Mouse (Mus musculus) hindbrain, postnatal 0 days (tissue): ENCODE results near the gene Sh3glb1. TPM values are rescaled to one million over a fixed set of nuclear protein-coding genes. Genes with fewer than 3 reads are reported as not detected.

Source experiments
- ATAC-seq: fragments of 200-750 bp; cut with Nextera tagmentation; 2 replicates; pipeline ENCODE4 v1.8.0; 2017; ENCODE audit warnings: mild to moderate bottlenecking, moderate TSS enrichment, moderate library complexity
- DNase-seq: peaks from one replicate; pipeline ENCODE4 v3.0.0-alpha.2; 2015; ENCODE audit warnings: low spot score
- H3K27ac ChIP-seq: fragments of 300-500 bp; sonication (generic); 2 replicates; pipeline ENCODE4 v1.5.1; 2014; ENCODE audit warnings: mild to moderate bottlenecking
- H3K27me3 ChIP-seq: fragments of 300-500 bp; sonication (generic); 2 replicates; pipeline ENCODE4 v1.6.1; 2014; ENCODE audit warnings: low read length, mixed read lengths; ENCODE audit not compliant: insufficient read depth
- H3K36me3 ChIP-seq: fragments of 300-500 bp; sonication (generic); 2 replicates; pipeline ENCODE4 v1.6.1; 2014; ENCODE audit warnings: low read length, mixed read lengths; ENCODE audit not compliant: insufficient read depth
- H3K4me1 ChIP-seq: fragments of 300-500 bp; sonication (generic); 2 replicates; pipeline ENCODE4 v1.6.1; 2014; ENCODE audit warnings: antibody characterized with exemption, low read length, mixed read lengths; ENCODE audit not compliant: insufficient read depth
- H3K4me2 ChIP-seq: fragments of 300-500 bp; sonication (generic); 2 replicates; pipeline ENCODE4 v1.6.1; 2014; ENCODE audit warnings: low read depth, mild to moderate bottlenecking, low read length, moderate library complexity, mixed read lengths
- H3K4me3 ChIP-seq: fragments of 300-500 bp; sonication (generic); 2 replicates; pipeline ENCODE4 v1.5.1; 2014; ENCODE audit warnings: low read length
- H3K9ac ChIP-seq: fragments of 300-500 bp; sonication (generic); replicated peaks from 2 replicates; pipeline ENCODE4 v1.6.1; 2014; ENCODE audit warnings: mild to moderate bottlenecking, low read length, moderate library complexity, mixed read lengths
- H3K9me3 ChIP-seq: fragments of 300-500 bp; sonication (generic); 2 replicates; pipeline ENCODE4 v1.6.1; 2016; ENCODE audit warnings: low read length, mixed read lengths
- CTCF ChIP-seq: IDR thresholded peaks from 2 replicates; pipeline ENCODE4 v1.5.1; 2016; ENCODE audit warnings: antibody characterized with exemption, control low read depth, low read depth
- whole genome bisulfite sequencing: fragments of 180-500 bp; shearing (Covaris S2); extraction: QIAGEN DNeasy Blood & Tissue Kit; methylation state at CpG from one replicate; pipeline ENCODE4 v1.1.7; 2014; 5-methylcytosine and 5-hydroxymethylcytosine counted together
- polyA plus RNA-seq: library from polyadenylated mRNA; unstranded; fragments of >200 nt; fragmentation: Nextera tagmentation; extraction: Ambion mirVana; gene quantifications from 2 replicates; pipeline ENCODE4 v1.2.1, GENCODE M21; 2015
- total RNA-seq: library from RNA; depleted of rRNA; stranded (reverse); fragments of >200 nt; gene quantifications from 2 replicates; pipeline ENCODE4 v1.2.3, GENCODE M21; 2014

Gene Sh3glb1
- total and polyA plus RNA-seq, 2 experiments from 2014 or later: 61.3 to 118 TPM

DNA sequence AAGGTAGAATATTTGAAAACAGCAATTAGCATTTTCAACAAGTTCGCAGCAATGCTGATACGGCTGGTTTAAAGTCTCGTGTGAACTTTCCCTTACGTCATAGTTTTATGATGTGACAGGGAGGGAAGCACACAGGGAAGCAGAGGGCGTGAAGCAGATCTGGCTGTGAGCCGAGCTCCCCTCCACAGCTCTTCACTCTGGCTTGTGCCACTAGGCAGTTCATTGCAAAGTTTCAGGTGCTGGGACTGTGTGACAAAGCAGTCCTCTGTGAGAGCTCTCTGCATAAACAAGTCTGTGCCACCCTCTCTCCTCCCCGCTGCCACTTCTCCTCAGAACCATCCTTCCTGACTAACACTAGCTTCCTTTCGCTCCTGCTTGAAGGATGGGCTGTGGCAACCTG lies 31.9 kb downstream of the Sh3glb1 start:
- Histone ChIP-seq H3K4me3 (no peak overlapping the region), H3K36me3 (peaks cover 11% of the 10 kb centered on the region; the same call in 1 of the 2 replicates), H3K4me1 (no peaks in the 10 kb centered on the region), H3K27me3 (no peaks in the 10 kb centered on the region), H3K27ac (no peak overlapping the region), H3K9me3 (no peaks in the 10 kb centered on the region), H3K9ac (no peak overlapping the region), H3K4me2 (no peak overlapping the region)
- no peak for DNase-seq
- TF ChIP-seq CTCF: no peak
- ATAC-seq: no peak
- WGBS: 72% methylated on average over 8 of the region's 8 CpGs

DNA sequence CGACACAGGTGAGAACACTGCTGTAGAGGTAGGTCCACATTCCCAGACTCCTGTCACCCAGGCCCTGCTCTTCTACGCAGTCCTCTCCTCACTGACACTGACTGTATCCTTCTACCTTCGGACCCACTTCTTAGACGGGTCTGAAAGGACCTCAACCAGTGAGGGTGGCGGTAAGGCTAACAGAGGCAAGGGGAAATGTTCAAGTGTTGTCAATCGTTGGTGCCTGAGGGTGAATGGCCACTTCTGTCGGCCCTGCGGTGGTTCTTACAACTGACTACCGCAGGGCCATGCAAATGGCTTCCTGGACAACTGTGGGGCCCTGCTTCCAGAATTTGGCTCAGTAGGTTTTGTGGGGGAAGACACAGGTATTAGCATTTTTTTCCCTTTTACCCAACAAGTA lies 32.5 kb downstream of the Sh3glb1 start:
- DNase-seq (no peak), ATAC-seq (no peak)
- no peak for TF ChIP-seq CTCF
- Histone ChIP-seq H3K27me3 (no peaks in the 10 kb centered on the region), H3K9me3 (no peaks in the 10 kb centered on the region), H3K9ac (no peak overlapping the region), H3K4me3 (no peak overlapping the region), H3K36me3 (peaks cover 5% of the 10 kb centered on the region; the same call in 1 of the 2 replicates), H3K4me1 (no peaks in the 10 kb centered on the region), H3K27ac (no peak overlapping the region), H3K4me2 (no peak overlapping the region)
- 86% methylated on average over 9 of the region's 9 CpGs for WGBS

DNA sequence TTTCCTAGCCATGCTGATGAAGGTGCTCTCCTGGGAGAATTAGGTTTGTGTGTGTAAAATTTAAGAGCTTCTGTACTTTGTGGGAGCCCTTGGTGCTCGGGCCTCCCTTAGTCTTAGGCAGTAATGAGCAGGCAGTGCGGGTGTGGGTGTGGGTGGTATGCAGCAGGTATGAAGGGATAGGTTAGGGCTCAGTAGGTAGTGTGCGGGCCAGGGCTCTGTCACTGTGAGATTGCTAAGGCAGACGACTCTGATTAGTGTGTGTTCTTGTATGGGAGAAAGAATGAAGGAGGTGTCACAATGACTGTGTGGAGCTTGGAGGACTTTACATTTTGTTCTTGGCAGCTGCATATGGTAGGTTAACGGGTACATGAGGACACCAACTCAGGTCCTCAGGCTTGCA lies 34.0 kb downstream of the Sh3glb1 start:
- 94% methylated on average over 5 of the region's 5 CpGs for WGBS
- no peak for TF ChIP-seq CTCF
- H3K9me3 ChIP-seq: no peaks in the 10 kb centered on the region

DNA sequence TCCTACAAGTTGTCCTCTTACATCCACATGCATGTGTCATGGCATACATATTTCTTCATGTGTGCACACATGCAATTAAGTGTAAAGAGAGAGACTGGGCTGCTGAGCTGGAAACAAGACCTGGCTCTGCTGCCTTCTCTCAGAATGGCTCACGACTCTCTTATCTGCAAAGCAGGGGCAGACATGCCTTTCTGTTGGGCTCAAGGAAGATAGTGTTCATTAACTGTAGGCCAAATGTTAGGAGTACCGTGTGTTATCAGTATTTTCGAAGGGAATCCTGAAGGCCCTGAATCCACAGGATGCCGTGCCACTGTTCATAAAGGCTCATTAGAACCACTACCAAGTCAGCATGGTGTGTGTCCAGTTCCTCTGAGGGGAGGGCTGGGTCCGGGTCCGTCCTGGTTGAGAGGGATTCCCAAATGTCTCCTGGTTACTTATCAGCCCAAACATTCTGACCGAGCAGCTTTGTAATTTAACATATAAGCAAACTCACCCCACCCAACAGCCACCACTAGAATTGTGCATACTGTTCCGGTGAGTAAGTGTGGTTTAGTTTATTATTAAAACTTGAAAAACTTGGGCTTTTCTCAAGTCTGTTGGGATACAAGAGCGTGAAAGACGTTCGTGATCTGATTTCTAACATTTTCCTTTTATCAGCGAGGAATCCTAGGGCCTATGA lies 36.9 kb downstream of the Sh3glb1 start:
- H3K9me3 ChIP-seq: no peaks in the 10 kb centered on the region
- no peak overlapping the region for H3K4me2 ChIP-seq
- no peak overlapping the region for H3K9ac ChIP-seq
- H3K4me1 ChIP-seq: no peaks in the 10 kb centered on the region
- WGBS: 94% methylated on average over 12 of the region's 12 CpGs
- H3K27me3 ChIP-seq: no peaks in the 10 kb centered on the region
- H3K4me3 ChIP-seq: no peak overlapping the region
- no peaks in the 10 kb centered on the region for H3K36me3 ChIP-seq
- no peak for DNase-seq
- no peak for ATAC-seq
- H3K27ac ChIP-seq: no peak overlapping the region
- no peak for TF ChIP-seq CTCF

More for the DNA sequence above, 34.0 kb downstream of the Sh3glb1 start:
- Histone ChIP-seq H3K4me3 (no peak overlapping the region), H3K4me1 (no peaks in the 10 kb centered on the region), H3K27me3 (no peaks in the 10 kb centered on the region), H3K36me3 (peaks cover 5% of the 10 kb centered on the region; the same call in 1 of the 2 replicates), H3K9ac (no peak overlapping the region), H3K4me2 (no peak overlapping the region), H3K27ac (no peak overlapping the region)
- DNase-seq (no peak), ATAC-seq (no peak; the same call in 1 of the 2 replicates)

DNA sequence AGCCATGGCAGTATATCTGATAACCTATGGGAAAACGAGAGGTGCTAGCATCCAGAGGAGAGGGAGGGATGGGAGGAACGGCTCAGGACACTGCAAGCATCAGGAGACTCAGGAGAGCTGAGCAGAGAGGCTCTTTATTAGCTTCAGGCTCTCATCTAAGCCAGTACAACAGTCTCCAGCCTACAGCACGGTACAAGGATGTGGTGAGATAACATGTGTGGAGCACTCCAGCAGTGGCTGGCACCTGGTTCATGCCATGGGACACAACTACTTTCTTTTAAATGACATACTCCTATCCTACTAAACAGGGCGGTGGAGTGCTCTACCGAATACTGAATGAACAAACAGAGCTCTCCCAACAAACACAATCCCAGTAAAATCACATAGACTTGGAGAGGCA lies 38.6 kb downstream of the Sh3glb1 start:
- Histone ChIP-seq H3K9ac (no peak overlapping the region), H3K36me3 (no peaks in the 10 kb centered on the region), H3K9me3 (no peaks in the 10 kb centered on the region), H3K27me3 (no peaks in the 10 kb centered on the region), H3K4me3 (no peak overlapping the region), H3K4me2 (no peak overlapping the region), H3K27ac (no peak overlapping the region), H3K4me1 (no peaks in the 10 kb centered on the region)
- no peak for TF ChIP-seq CTCF
- no peak for DNase-seq
- no peak for ATAC-seq
- WGBS: 88% methylated on average over 5 of the region's 5 CpGs

DNA sequence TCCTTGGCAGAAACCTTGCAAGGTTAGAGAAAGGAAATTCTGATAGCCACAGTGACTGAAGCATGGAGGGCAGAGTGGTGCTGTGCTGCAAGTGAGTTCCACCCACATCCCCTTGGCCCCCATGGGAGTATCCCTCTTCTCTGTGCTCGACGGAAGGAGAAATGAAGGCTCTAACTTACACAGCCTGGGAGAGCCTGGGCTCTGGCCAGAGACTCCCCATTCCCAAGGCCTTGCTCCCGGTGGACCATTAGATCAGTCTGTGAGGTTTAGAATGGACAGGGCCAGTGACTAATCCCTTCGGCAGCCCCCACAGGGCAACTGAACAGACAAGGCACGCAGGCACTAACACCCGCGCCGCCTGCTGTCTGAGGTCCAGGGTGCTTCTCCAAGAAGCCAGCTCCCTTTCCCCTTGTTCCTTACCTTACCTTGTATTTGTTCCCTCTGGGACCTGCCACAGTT lies 40.4 kb downstream of the Sh3glb1 start:
- ATAC-seq (no peak), DNase-seq (no peak)
- H3K27me3 ChIP-seq: no peaks in the 10 kb centered on the region
- H3K4me1 ChIP-seq: no peaks in the 10 kb centered on the region
- H3K4me3 ChIP-seq: no peak overlapping the region
- no peaks in the 10 kb centered on the region for H3K9me3 ChIP-seq
- H3K4me2 ChIP-seq: no peak overlapping the region
- no peak for TF ChIP-seq CTCF
- 85% methylated on average over 8 of the region's 8 CpGs for WGBS
- H3K36me3 ChIP-seq: no peaks in the 10 kb centered on the region
- no peak overlapping the region for H3K27ac ChIP-seq
- no peak overlapping the region for H3K9ac ChIP-seq

DNA sequence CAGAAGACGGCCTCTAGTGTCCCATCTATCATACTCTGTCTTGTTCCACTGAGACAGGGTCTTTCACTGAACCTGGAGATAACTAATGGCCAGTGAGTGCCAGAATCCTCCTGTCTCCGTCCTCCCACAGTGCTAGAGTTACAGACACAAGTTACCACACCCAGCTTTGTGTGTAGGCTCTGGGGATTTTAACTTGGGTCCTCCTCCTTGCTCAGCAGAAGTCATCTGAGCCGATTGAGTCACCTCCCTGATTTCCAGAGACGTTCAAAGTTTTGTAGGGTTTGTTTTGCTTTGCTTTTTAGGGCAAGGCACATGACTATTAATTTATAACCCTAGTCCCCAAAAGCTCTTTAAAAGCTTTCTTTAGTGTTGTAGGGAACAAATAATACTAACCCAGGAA lies 41.0 kb downstream of the Sh3glb1 start:
- H3K4me1 ChIP-seq: no peaks in the 10 kb centered on the region
- DNase-seq (no peak), ATAC-seq (no peak)
- H3K4me3 ChIP-seq: no peak overlapping the region
- H3K27ac ChIP-seq: no peak overlapping the region
- TF ChIP-seq CTCF: no peak
- H3K9me3 ChIP-seq: no peaks in the 10 kb centered on the region
- no peak overlapping the region for H3K4me2 ChIP-seq
- H3K36me3 ChIP-seq: no peaks in the 10 kb centered on the region
- no peak overlapping the region for H3K9ac ChIP-seq
- no peaks in the 10 kb centered on the region for H3K27me3 ChIP-seq
- 75% methylated on average over 4 of the region's 4 CpGs for WGBS
